Mouse (Mus musculus) stomach, postnatal 0 days (tissue): Measurements from ENCODE around the gene Olfr304.

Experiments
- CTCF ChIP-seq: IDR thresholded peaks from 2 replicates; pipeline ENCODE4 v1.5.1; 2016; ENCODE audit warnings: antibody characterized with exemption, low read depth, mild to moderate bottlenecking, moderate library complexity
- EP300 ChIP-seq: optimal IDR thresholded peaks from 2 replicates; pipeline ENCODE3; 2016; ENCODE audit warnings: antibody characterized with exemption

- TF ChIP-seq CTCF: no peak
- no peak for TF ChIP-seq EP300
These were observed 17.1 kb upstream of the Olfr304 start, which contains the start of gene Olfr301 for GRCm38 (mm10) chr7:86403546-86403945.
